Mouse (Mus musculus) B cell, adult 2 months (primary cell): ENCODE data around the gene Rnf141.
A peak's percentile ranks its signal among the peaks of the same experiment; 100 is the strongest.

ENCODE experiments used
- DNase-seq, 2 experiments: peaks; one replicate each; pipeline ENCODE4 v3.0.0; 2022

The Rnf141 gene

DNA sequence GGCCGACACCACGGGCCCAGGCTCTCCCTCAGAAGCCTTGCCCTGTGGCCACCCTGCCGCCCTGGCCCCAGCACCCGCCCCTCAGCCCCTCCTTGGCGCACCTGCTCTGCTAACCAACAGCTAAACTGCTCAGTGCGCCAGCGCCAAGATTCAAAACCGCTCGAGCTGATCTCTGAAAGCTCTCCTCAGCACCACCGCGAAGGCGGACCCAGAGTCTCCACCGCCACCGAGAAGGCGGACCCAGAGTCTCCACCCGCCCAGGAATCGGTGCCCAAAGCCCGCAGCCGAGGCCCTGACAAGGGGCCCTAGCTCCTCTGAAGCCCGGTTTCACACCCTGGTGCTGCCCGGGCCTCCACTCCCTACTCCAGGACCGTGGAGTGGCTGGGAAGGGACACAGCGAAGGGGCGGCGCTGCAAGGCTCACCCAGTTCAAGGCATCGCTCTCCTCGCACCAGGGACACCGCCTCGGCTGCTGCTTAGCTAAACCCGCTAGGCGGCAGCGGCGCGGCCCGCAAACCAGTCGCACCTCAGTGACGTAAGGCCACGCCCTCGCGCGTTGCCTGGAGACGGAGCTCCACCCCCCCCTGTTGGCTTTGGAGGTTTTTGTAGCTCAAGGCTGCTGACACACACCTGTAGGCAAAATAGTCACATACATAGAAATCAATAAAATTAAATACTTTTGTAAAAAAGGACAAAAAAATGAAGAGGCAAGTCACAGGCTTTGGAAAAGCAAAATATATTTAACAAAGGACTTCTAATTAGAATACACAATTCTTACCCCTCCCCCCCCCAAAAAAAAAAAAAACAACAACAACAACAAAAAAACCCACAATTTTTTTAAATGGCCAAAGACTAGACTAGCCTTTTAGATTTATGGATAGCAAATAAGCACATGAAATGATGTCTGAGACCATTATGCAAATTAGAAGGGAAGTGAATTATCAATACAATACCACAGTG, at the start of gene Rnf141:
Rnf141 (minus strand) TSS at position 542 of the 959 bp plus-strand sequence.
- DNase-seq = peak; percentile 97

DNA sequence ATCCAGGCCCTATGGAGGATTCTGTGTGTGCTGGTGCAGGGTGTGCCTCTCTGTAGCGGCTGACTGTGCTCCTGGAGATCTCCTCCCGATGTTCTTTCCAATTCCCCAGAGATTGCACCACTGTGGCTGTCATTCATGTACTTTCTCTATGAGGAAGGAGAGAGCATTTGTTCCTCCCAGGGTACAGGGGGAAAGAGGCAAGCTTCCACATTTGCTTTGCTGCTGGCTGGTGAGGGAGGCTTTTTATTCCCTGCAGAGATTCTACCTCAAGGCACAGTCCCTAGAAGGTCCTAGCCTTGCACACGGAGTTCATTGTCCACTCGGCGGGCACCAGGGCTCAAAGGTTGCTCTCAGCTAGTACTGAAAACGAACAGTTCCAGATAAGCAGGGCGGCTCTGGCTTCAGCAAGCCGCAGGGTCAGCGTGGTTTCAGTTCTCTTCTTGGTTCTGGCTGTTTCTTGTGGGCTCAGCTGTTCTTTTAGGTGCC, 47.3 kb upstream of the Rnf141 start:
- peak; percentile 31 to 39 for DNase-seq

DNA sequence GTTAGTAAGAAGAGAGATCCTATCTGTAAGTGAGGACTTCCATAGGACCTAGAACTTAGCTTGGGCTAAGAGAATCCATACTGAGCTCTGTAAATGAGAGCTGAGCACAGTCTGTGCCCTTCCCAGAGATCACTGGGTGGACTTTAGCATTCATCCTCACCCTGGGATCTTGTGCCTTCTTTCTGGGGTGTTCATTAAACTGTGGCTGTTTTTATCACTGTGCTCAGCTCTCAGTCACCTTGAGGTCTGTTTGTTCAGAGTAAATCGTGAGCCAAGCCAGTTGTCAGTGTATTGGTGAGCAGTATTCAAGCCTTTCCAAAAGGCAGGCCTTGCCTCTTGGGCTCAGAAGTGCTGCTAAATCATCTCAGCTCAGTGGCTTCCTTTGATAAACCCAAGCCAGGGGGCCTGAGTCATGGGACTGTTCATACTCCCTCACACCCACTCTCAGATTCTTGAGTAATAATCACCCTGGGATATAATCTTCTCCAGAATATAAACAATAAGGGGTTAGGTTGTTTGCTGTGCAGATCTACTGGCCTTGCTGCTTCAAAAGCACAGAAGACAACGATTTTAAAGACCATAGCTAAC, 37.6 kb upstream of the Rnf141 start:
- no peak for DNase-seq

DNA sequence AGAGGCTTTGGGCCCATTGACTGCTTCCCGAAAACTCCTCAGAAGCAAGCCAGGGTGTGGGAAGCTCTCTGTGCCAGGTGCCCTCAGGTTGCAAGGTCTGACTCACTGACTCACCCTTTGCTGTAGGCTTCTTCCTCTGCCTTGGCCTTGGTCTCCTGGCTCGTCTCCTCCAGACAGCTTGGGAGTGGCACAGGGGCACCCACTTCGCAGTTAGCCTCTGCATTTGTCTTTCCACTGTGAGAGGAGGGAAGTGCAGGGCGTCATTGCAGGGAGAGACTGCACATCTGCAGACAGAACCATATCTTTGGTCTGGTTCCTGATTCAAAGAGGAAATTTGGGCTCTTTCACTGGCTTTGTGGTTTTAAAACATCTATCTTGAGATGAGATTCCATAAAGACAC, 33.8 kb upstream of the Rnf141 start:
- DNase-seq = no peak

GRCm38 (mm10) chr7:110876965-110877364, 32.7 kb upstream of the Rnf141 start:
- no peak for DNase-seq

DNA sequence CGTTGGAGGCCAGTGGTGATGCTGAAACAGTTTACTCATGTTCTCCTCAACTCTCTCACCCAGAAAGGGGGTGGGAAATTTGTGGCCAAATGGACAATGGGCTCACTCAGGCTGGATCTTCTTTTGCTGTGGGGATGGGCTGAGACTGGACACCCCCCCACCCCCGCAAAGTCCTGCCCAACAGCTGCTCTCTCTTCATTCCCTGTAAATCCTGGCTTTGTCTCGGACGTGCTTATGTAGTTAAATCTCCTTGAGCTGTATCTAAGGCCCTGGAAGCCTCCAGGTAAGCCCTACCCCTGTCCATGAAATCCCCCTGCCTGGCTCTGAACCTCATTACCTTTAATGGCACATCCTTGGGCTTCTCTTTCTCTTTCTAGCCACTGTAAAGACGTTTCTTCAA, 24.6 kb upstream of the Rnf141 start:
- no peak for DNase-seq

GRCm38 (mm10) chr7:110867116-110867515, 22.9 kb upstream of the Rnf141 start:
- no peak for DNase-seq

GRCm38 (mm10) chr7:110866021-110866420, 21.8 kb upstream of the Rnf141 start:
- no peak for DNase-seq

- no peak for DNase-seq
These were observed 21.3 kb upstream of the Rnf141 start for GRCm38 (mm10) chr7:110865570-110865969.

- DNase-seq = no peak
These were observed 20.8 kb upstream of the Rnf141 start for GRCm38 (mm10) chr7:110865038-110865437.

GRCm38 (mm10) chr7:110862751-110863289, 18.6 kb upstream of the Rnf141 start, which contains the start of gene Lyve1:
Lyve1 (minus strand) TSS chr7:110863239.
- no peak for DNase-seq

DNA sequence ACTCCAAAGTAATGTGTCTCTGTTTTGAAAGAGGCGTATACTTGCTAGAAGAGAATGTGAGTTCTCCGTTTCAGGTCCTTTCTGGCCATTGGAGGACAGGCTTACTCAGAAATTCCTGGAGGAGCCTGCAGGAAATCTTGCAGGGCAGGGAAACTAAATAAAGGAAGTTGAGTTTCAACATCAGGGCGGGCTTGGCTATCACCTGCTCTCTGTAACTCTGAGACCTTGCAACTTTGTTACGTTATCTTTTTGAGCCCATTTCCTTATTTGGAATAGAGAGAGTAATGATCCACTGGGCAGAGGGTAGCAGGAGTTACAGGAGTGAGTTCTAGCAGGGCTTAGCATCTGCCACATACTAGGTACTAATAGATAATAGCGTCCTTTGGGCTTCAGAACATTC, 15.9 kb upstream of the Rnf141 start:
- DNase-seq = no peak

DNA sequence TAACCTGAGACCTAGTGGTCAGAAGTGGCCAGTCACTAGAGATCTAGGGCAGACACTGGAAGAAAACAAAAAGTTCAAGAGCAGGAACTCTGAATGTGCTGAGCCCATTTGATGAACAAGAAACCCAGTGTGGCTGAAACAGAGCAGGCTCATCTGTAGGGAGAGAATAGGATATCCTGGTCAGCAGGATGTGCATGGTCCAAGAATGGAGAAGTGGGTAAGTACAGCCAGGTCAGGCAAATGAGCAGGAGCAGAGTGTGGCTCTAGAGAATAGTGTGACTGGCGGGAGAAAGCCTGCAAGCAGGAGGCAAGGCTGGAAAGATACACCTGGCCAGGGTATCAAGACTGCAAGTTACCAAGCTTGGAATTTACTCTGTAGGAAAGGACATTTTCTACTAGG, 11.3 kb upstream of the Rnf141 start:
- no peak for DNase-seq

- DNase-seq = no peak
These were observed 10.8 kb upstream of the Rnf141 start for GRCm38 (mm10) chr7:110854927-110855546.

GRCm38 (mm10) chr7:110854519-110854918, 10.3 kb upstream of the Rnf141 start:
- DNase-seq = no peak

- DNase-seq = no peak
These were observed 9.4 kb upstream of the Rnf141 start for GRCm38 (mm10) chr7:110853611-110854010.

- DNase-seq = no peak
These were observed 7.4 kb upstream of the Rnf141 start for GRCm38 (mm10) chr7:110851541-110852203.

DNA sequence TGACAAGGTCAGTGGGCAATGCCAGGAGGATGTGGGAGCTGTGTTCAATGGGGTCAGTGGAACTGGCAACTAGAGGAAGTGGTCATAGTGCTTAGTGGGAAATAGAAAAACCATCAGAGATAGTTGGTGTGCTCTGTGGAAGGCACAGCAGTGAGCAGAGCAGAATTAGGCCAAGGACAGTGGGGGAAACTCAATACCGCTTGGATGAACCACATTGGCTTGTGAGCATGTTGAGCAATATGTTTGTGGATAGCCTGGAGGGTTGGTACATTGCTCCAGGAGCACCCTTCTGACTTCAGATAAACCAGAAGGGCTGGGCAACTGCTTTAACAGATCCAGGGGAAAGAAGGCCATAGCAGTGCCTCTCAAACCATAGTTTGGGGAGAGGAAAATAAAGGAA, 4.1 kb upstream of the Rnf141 start:
- no peak for DNase-seq

GRCm38 (mm10) chr7:110847321-110847720, 3.1 kb upstream of the Rnf141 start:
- no peak for DNase-seq

DNA sequence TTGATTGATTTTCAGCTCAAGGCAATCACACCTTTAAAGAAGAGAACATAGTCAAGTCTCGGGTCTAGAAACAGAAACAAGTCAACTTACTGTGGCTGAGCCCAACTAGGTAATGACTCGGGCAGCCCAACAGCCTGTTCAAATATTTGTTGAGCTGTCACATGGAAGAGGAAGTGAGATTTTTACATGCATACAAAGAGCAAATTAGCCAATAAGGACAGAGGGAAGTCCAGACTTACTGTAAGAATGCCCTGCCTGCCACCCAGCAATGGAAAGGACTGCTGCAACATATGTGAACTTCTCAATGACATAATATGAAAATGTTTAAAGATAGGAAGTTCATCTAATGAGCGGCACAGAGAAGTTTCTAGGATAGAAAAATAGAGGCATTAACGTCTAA, 3.9 kb downstream of the Rnf141 start:
- peak; percentile 55 to 60 for DNase-seq

DNA sequence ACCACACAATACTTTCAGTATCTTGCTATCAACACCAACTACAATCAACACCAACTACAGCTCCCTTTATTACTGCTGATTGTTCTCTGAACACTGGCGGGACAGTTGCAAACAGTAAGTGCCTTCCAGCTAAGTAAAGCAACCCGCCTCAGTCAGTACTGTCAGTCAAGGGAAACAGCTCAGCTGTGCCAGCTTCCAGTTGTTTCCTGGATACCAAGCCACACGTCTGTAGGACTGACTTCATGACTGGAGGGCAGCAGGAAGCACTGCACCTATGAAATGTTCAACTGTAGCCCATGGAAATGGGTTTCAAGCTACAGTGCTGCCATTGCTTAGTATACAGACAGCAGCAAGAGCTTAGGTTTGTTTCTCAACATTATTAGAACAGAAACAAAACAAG, 9.7 kb downstream of the Rnf141 start:
- no peak for DNase-seq

DNA sequence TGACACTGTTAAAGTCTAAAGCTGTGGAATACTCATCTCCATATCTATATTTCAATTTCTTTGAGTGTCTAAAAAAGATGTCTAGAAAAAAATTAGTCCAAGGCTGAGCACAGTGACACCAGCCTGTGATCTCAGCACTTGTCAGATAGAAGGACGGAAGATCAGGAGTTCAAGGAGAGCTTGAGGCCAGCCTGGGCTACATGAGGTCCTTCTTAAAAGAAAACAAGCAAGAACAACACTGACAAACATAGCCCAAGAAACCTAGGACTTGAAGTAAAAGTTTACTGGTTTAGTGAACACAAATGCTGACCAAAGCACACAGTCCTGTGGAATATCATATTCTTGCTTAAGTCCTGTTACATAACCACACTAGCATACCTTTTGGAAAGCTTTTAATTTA, 10.2 kb downstream of the Rnf141 start:
- DNase-seq = no peak

DNA sequence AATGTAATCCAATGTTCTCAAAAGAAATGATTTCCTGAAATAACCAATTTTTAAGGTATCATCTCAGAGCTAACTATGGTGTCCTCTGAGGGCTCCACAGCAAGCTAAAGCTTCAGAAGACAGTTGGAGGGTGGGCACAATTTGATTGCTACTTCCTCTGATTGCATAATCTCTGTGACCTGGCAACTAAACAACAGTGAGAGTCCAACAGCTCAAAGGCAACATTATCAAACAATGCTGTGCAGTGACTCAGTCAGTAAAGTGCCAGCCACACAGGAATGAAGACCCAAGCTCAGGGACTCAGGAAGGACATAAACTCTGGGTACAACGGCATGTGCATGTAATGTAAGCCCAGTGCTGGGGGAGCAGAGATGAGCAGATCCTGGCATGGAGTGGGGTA, 11.2 kb downstream of the Rnf141 start:
- no peak for DNase-seq
